Mouse (Mus musculus): ENCODE data around the gene Fbxw21.

Fbxw21 gene

GRCm38 (mm10) chr9:109111591-109111990 lies 50.2 kb downstream of the Fbxw21 start:
- no peak for DNase-seq (ENCODE audit: low spot score in 2 of 2)

- no peak for DNase-seq (ENCODE audit: low spot score in 2 of 2)
These were observed 50.7 kb downstream of the Fbxw21 start for GRCm38 (mm10) chr9:109111101-109111500.

- no peak for DNase-seq (ENCODE audit: low spot score in 2 of 2)
These were observed 51.6 kb downstream of the Fbxw21 start for GRCm38 (mm10) chr9:109110240-109110639.

GRCm38 (mm10) chr9:109107341-109107740 lies 54.5 kb downstream of the Fbxw21 start:
- no peak for DNase-seq (ENCODE audit: low spot score in 2 of 2)

- no peak for DNase-seq (ENCODE audit: low spot score in 2 of 2)
These were observed 56.2 kb downstream of the Fbxw21 start for GRCm38 (mm10) chr9:109105648-109106047.

GRCm38 (mm10) chr9:109105011-109105410 lies 56.8 kb downstream of the Fbxw21 start:
- peak in 1 of 2 experiments; percentile 34 for DNase-seq (ENCODE audit: low spot score in 2 of 2)

GRCm38 (mm10) chr9:109104083-109104482 lies 57.8 kb downstream of the Fbxw21 start:
- no peak for DNase-seq (ENCODE audit: low spot score in 2 of 2)

- no peak for DNase-seq (ENCODE audit: low spot score in 2 of 2)
These were observed 58.6 kb downstream of the Fbxw21 start for GRCm38 (mm10) chr9:109103250-109103649.

- DNase-seq (ENCODE audit: low spot score in 2 of 2) = no peak
These were observed 59.3 kb downstream of the Fbxw21 start for GRCm38 (mm10) chr9:109102541-109102940.

- DNase-seq (ENCODE audit: low spot score in 2 of 2) = no peak
These were observed 59.9 kb downstream of the Fbxw21 start for GRCm38 (mm10) chr9:109101933-109102445.

GRCm38 (mm10) chr9:109100307-109100928 lies 61.4 kb downstream of the Fbxw21 start:
- DNase-seq (ENCODE audit: low spot score in 2 of 2) = no peak

- DNase-seq (ENCODE audit: low spot score in 2 of 2) = peak in 1 of 2 experiments; percentile 20
These were observed 62.9 kb downstream of the Fbxw21 start for GRCm38 (mm10) chr9:109098969-109099368.

- DNase-seq (ENCODE audit: low spot score in 2 of 2) = no peak
These were observed 63.5 kb downstream of the Fbxw21 start for GRCm38 (mm10) chr9:109098366-109098765.

GRCm38 (mm10) chr9:109097831-109098230 lies 64.0 kb downstream of the Fbxw21 start:
- peak in 1 of 2 experiments; percentile 56 for DNase-seq (ENCODE audit: low spot score in 2 of 2)

GRCm38 (mm10) chr9:109097291-109097690 lies 64.5 kb downstream of the Fbxw21 start:
- DNase-seq (ENCODE audit: low spot score in 2 of 2) = no peak

GRCm38 (mm10) chr9:109096856-109097255 lies 65.0 kb downstream of the Fbxw21 start:
- DNase-seq (ENCODE audit: low spot score in 2 of 2) = no peak

GRCm38 (mm10) chr9:109096251-109096661 lies 65.6 kb downstream of the Fbxw21 start:
- DNase-seq (ENCODE audit: low spot score in 2 of 2) = peak in 1 of 2 experiments; percentile 32

- peak; percentile 55 to 83 for DNase-seq (ENCODE audit: low spot score in 2 of 2)
These were observed 66.5 kb downstream of the Fbxw21 start, which contains the start of gene Plxnb1 for GRCm38 (mm10) chr9:109095137-109095982. Plxnb1 (plus strand) TSS chr9:109095389.

- no peak for DNase-seq (ENCODE audit: low spot score in 2 of 2)
These were observed 67.2 kb downstream of the Fbxw21 start for GRCm38 (mm10) chr9:109094553-109095136.

- peak in 1 of 2 experiments; percentile 36 for DNase-seq (ENCODE audit: low spot score in 2 of 2)
These were observed 67.9 kb downstream of the Fbxw21 start for GRCm38 (mm10) chr9:109093786-109094552.

- no peak for DNase-seq (ENCODE audit: low spot score in 2 of 2)
These were observed 69.0 kb downstream of the Fbxw21 start for GRCm38 (mm10) chr9:109092799-109093198.

Data from cerebellum, postnatal 4 days (tissue).